In genomic region chr11:75279013-75279341, GRCm38 (mm10) we compare ENCODE assay signal across 8 mouse cellular contexts.
DNase-seq lines count a peak whose midpoint lies in the region; ATAC-seq lines count a peak whose summit lies in the region.
"Had no signal": no experiment of that assay in that cellular context is flagged by ENCODE, and none has a peak within 500 bp of the region (broad histone marks: within the 10 kb centered on the region; RNA-seq: fewer than 3 reads in every experiment).

No protein-coding gene starts in this region.

- peaks cover 31% of the 10 kb centered on the region for H3K27me3 ChIP-seq in lung, embryonic 16.5 days (ENCODE audit: control insufficient read depth, insufficient read depth, low read depth, low read length)
- peaks cover 55% of the 10 kb centered on the region for H3K27me3 ChIP-seq in forebrain, embryonic 13.5 days
- peaks cover 36% of the 10 kb centered on the region for H3K27me3 ChIP-seq in limb, embryonic 12.5 days
- H3K27me3 ChIP-seq in stomach, embryonic 14.5 days (ENCODE audit: control insufficient read depth, insufficient read depth, low read length), result 0 out of 2 replicates have a peak, but pooled peaks cover 10% of the 10 kb centered on the region

- DNase-seq in lung, postnatal 10 days, result no peak
- DNase-seq in ovary, postnatal 10 days (ENCODE audit: low spot score), result no peak
- DNase-seq in spleen, postnatal 4 days (ENCODE audit: low spot score in 2 of 2), result no peak
- DNase-seq: right cerebral cortex, postnatal 4 days had no signal

- ATAC-seq in lung, embryonic 16.5 days (ENCODE audit: low read depth), result no peak
- ATAC-seq in forebrain, embryonic 13.5 days, result no peak
- ATAC-seq in limb, embryonic 12.5 days (ENCODE audit: insufficient number of reproducible peaks, insufficient read depth, low FRiP score, low TSS enrichment, low read depth), result no peak
- ATAC-seq in stomach, embryonic 14.5 days (ENCODE audit: insufficient number of reproducible peaks, insufficient read depth, low FRiP score, low read depth), result no peak

- H3K9ac ChIP-seq in lung, embryonic 16.5 days (ENCODE audit: low read length), result peak overlapping the region; percentile 50
- H3K9ac ChIP-seq in forebrain, embryonic 13.5 days, result no peak overlapping the region
- H3K9ac ChIP-seq in limb, embryonic 12.5 days (replicated peaks), result no peak overlapping the region
- H3K9ac ChIP-seq in stomach, embryonic 14.5 days (replicated peaks; ENCODE audit: low read depth, low read length), result no peak overlapping the region

- no peaks in the 10 kb centered on the region for H3K36me3 ChIP-seq in lung, embryonic 16.5 days (ENCODE audit: control insufficient read depth, insufficient read depth, low read length)
- no peaks in the 10 kb centered on the region for H3K36me3 ChIP-seq in forebrain, embryonic 13.5 days (ENCODE audit: poor library complexity, severe bottlenecking)
- no peaks in the 10 kb centered on the region for H3K36me3 ChIP-seq in limb, embryonic 12.5 days
- no peaks in the 10 kb centered on the region for H3K36me3 ChIP-seq in stomach, embryonic 14.5 days (ENCODE audit: control insufficient read depth, insufficient read depth, low read length)

- H3K4me1 ChIP-seq in lung, embryonic 16.5 days (replicated peaks; ENCODE audit: control insufficient read depth, insufficient read depth, low read length), result peaks cover 15% of the 10 kb centered on the region
- peaks cover 54% of the 10 kb centered on the region for H3K4me1 ChIP-seq in forebrain, embryonic 13.5 days
- H3K4me1 ChIP-seq in limb, embryonic 12.5 days (replicated peaks), result peaks cover 59% of the 10 kb centered on the region
- peaks cover 6% of the 10 kb centered on the region; the same call in 1 of the 2 replicates for H3K4me1 ChIP-seq in stomach, embryonic 14.5 days (ENCODE audit: control insufficient read depth, insufficient read depth, low read length)

- H3K27ac ChIP-seq in lung, embryonic 16.5 days (ENCODE audit: low read length), result no peak overlapping the region
- H3K27ac ChIP-seq in forebrain, embryonic 13.5 days, result no peak overlapping the region
- H3K27ac ChIP-seq in limb, embryonic 12.5 days, result no peak overlapping the region
- no peak overlapping the region for H3K27ac ChIP-seq in stomach, embryonic 14.5 days (ENCODE audit: low read length)

- WGBS in lung, embryonic 16.5 days, result 11% methylated on average over 4 of the region's 4 CpGs
- 15% methylated on average over 4 of the region's 4 CpGs for WGBS in forebrain, embryonic 13.5 days
- 20% methylated on average over 4 of the region's 4 CpGs for WGBS in limb, embryonic 12.5 days
- WGBS in stomach, embryonic 14.5 days, result 21% methylated on average over 4 of the region's 4 CpGs

- peak overlapping the region; percentile 32 for H3K4me3 ChIP-seq in lung, embryonic 16.5 days (ENCODE audit: low read length)
- H3K4me3 ChIP-seq in forebrain, embryonic 13.5 days, result 0 out of 2 replicates have a peak overlapping the region, but pooled peaks have one; percentile 6
- peak overlapping the region; percentile 24 for H3K4me3 ChIP-seq in limb, embryonic 12.5 days (replicated peaks)
- H3K4me3 ChIP-seq in stomach, embryonic 14.5 days (ENCODE audit: low read depth, low read length), result no peak overlapping the region

- H3K9me3 ChIP-seq in lung, embryonic 16.5 days (ENCODE audit: control insufficient read depth, low read length), result no peaks in the 10 kb centered on the region
- no peaks in the 10 kb centered on the region for H3K9me3 ChIP-seq in forebrain, embryonic 13.5 days (replicated peaks)
- no peaks in the 10 kb centered on the region for H3K9me3 ChIP-seq in limb, embryonic 12.5 days
- H3K9me3 ChIP-seq in stomach, embryonic 14.5 days (ENCODE audit: control insufficient read depth, low read depth, low read length), result no peaks in the 10 kb centered on the region

- H3K4me2 ChIP-seq in lung, embryonic 16.5 days (ENCODE audit: low read depth, low read length), result peak overlapping the region; percentile 54
- H3K4me2 ChIP-seq in forebrain, embryonic 13.5 days, result peak overlapping the region; percentile 52
- H3K4me2 ChIP-seq in limb, embryonic 12.5 days, result peak overlapping the region; percentile 50
- peak overlapping the region; percentile 23 for H3K4me2 ChIP-seq in stomach, embryonic 14.5 days (replicated peaks; ENCODE audit: low read depth, low read length)
